Mouse (Mus musculus) olfactory bulb, adult 2 months (tissue): Measurements from ENCODE around the gene Col26a1.

Experiments used
- CTCF ChIP-seq: fragments of 200-500 bp; IDR thresholded peaks from 2 replicates; pipeline ENCODE4 v1.5.1; 2012; ENCODE audit warnings: low read depth, mild to moderate bottlenecking, low read length, moderate library complexity; ENCODE audit not compliant: insufficient read depth
- POLR2A ChIP-seq: fragments of 200-500 bp; IDR thresholded peaks from 2 replicates; pipeline ENCODE4 v1.6.1; 2012; ENCODE audit warnings: mild to moderate bottlenecking, low read depth, low read length, moderate library complexity; ENCODE audit not compliant: insufficient read depth

DNA sequence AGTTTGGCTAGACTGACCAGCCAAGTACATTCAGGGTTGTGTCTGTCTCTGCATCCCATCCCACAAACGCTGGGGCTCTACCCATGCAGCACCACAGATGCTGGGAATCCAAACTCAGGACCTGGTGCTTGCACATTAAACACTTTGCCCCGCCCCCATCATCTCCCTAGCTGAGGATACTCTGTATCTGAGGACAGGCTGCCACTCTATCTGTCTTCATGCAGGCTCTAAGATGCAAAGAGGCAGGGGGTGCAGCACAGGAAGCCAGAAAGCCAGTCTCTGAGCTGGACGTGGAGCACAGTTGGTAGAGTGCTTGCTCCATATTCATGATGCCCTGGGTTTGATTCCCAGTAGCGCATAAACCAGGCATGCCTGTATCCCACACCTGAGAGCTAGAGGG is 20.2 kb downstream of the Col26a1 start:
- TF ChIP-seq POLR2A (no peak), CTCF (no peak)
